Mouse (Mus musculus): ENCODE data around the gene B3gnt6.
"Not testable (repeated sequence)": the region's sequence is repeated elsewhere in the genome, so short reads cannot be mapped to it uniquely, and the experiment has no call there.

Gene B3gnt6

DNA sequence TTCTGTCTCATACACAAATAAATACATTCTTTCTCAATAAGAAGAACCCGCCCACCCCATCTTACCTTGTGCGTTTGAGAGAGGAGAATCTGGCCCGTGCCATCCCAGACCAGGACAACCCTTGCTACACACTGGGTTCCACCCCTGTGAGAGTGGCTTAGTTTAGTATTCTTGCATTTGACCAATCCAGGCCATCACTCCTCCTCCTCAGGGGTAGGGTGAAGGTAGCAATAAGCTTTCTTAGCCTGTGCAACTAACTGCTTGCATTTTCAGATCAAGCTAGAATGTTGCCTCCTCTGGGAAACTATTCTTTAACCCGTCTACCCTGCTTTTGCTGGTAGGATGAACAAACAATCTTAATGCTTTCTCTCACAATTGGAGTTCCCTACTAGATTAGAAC is at the start of gene B3gnt6:
Gene B3gnt6, minus strand, starts transcription at position 101 of the 400 bp plus-strand sequence.
- no peak for DNase-seq (ENCODE audit: low spot score)

DNA sequence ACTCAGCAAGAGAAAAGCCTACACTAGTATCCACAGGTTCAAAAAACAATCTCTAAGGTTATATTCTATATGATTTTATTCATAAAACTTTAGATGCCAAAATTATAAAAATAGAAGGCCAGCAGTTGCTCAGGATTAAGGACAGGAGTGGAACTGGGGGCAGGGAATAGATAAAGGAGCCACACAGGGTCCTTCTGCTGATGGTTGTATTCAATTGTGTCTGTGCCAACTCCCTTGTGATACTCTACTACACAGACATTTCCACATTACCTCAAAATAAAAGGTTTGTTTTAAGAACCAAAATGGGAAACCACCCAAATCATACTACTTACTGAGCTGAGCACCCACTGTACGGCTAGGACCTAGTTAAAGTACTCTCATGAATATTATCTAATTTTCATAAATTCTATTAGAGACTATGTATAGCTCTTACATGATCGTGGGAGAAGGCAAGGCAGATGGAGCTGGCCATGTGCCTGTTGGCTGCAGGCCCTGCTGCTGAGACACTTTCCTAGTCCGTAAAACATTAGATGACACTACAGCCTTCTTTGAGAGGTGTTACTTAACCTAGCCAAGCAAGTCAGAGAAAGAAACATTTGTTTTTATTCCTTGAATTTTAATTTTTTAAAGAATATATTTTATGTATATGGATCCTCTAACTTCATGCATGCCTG is 37.5 kb upstream of the B3gnt6 start:
- DNase-seq (ENCODE audit: low spot score) = peak; percentile 9

DNA sequence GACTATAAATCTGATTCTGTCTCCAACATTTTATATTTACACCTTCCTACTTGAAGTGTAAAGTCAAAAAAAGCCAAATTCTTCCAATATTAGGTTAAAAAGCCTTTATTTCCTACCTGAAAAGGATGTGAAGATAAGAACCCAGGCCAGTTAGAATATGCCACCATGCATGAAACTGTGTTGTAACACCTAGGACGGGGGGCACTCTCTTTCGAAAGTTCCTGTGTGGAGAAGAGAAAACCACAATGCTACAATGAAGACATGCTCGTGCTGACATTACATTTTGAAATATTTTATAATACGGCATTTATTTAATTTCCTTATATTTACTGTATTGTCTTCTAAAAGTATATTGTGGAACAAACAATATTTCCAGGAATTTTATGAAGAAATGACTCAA is 24.5 kb upstream of the B3gnt6 start:
- DNase-seq (ENCODE audit: low spot score) = no peak

DNA sequence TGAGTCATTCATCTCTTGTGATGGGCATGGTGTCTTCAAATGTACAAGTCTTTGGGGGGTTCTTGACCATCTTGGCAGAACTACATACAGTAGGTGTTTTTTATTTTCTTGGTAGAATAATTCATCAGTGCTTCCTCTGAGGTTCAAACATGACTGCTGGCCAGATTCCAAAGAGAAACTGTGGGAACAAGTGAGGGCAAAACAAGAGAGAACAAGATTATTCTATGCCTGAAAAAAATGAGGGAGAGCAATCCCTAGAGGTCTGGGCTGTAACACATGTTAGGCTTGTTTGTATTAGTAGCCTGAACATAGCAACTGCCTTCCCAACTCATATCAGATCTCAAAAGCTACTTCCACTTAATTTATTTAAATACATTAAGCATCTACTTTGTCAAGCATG is 17.4 kb upstream of the B3gnt6 start:
- peak; percentile 52 for DNase-seq (ENCODE audit: low spot score)

DNA sequence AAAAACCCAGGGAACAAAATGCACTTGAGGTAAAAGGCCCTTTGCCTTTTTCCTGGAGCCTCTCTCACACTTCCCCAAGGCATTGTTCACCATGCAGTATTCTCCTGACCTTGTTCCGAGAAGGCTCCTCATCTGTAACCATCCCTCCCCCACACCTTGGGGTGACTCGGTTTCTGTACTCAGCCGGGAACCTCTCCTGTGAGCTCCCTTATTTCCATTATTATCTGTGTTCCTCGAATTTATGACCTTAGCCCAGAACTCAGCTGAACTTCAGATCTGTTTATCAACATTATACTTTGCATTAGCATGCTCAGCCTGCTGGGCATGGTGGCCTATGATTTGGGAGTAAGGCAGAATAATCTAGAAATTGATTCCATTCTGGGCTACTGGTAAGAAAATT is 3.7 kb upstream of the B3gnt6 start:
- no peak for DNase-seq (ENCODE audit: low spot score)

DNA sequence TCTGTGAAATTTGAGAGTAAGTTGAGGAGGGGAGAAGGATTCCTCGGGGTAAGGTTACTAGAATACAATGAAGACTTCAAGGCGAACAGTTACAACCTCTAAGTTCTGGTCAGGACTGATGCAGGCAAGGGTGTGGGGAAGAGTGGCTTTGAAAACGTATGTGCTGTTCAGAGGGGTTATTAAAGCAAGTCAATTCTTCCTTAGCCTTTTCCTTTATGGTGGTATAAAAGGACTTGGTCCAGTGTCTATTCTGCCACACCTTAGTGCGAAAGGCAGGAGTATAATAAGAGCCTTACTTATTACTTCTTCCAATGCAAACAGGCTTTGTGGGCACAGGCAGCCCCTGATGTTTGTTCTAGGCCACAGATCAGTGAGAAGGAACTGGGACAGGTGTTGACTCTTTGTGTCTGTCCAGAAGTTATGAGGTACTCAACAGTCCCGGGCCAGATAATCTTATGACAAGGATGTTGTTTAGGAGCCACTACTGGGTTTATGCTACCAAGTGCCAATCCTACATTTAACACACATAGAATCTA is 2.3 kb upstream of the B3gnt6 start:
- DNase-seq (ENCODE audit: low spot score) = no peak

DNA sequence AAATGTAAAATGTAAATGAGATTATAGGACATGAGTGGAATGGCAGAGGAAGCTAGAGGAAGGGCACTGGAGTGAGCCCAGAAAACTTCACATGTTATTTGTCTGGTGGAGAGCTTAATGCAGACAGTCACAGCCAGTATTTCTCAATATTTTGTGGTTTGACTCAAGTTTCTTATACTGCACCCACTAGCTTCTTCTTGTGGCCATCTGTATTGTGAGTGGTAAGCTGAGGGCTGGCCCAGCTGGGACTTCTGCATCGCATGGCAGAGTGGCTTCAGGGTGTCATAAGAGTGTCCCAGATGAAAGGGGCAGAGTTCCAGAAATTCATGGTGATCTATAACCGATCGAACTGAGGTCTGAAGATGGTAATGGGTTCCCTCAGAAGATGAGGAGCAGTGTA is 1.1 kb upstream of the B3gnt6 start:
- no peak for DNase-seq (ENCODE audit: low spot score)

DNA sequence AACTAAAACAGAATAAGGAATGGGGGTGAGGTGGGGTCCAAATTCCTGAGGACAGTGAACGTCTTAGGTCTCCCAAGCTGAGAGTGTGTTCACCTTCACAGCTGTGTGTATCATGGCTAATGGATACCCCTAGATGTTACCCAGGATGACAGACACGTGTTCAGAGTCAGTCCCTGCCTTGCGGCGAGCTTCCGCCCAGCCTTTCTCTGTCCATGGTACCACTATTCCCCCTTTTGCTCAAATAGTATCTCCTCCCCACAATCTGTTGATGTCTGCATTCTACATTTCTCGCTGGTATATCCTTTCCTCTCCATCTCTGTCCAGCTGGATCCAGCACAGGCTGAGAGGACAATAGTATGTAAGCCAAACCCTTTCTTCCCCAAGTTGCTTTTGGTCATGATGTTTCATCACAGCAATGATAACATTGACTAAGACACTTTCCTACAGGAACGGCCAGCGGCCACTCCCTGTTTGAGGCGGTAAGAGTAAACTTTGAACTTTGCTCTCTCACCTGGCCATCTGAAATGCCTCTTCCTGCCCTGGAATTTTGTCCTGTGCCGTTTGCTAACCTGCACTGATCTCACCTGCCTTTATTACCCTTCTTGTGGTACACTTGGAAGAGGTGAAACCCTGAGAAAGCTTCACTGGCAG is 4.0 kb downstream of the B3gnt6 start:
- DNase-seq (ENCODE audit: low spot score) = no peak

DNA sequence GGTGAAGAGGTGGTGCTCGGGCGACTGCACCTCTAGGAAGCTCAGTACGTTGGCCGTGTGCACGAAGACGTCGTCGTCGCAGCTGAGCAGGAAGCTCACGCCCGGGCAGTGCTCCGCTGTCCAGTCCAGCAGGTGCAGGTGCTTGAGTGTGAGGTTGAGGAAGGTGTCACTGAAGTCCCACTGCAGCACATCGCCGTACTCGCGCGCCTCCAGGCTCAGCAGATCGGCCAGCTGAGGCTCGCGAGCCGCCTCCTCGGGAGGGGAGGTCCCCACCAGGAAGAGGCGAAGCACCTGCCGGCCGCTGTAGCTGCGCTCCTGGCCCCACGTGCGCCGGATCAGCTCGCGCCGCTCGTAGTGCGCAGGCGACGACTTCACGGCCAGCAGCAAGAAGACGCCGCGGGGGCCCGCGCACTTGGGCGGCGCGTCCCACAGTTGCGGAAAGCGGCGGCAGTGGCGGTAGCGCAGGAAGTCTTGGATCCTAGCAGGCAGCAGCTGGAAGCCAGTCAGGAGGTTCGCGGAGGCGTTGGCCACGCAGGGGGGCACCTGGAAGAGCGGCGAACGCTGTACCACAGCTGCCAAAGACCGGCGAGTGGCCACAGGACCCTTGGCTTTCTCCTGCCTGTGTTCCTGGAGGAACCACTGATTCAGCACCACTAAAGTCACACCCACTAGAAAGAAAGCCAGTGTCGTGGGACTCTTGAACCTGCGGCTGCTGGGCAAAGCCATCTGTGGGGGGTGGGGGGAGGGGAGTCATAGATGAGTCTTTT is 5.1 kb downstream of the B3gnt6 start:
- peak; percentile 50 for DNase-seq (ENCODE audit: low spot score)

DNA sequence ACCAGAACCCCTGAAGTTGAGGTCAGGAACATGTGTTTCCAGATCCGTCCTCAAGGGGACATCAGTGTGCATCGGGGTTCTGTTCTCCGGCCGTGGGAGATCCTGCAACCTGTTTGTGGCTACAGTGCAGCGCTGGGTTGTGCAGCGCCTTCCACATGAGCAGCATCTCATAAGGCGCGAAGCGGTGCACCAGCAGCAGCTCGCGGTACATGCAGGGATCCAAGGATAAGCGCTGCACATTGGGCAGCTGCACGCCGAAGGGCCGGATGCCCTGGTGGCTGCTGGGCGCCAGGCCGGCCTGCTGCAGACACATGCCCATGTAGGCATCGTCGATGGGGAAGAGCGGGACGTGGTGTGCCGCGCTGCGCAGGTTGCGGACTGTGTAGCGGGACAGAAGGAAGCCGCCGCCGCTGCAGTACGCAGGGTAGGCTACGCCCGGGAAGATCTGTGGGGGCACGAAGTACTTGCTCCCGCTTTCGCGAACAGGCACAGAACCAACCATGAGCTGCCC is 5.7 kb downstream of the B3gnt6 start:
- DNase-seq (ENCODE audit: low spot score) = peak; percentile 61

DNA sequence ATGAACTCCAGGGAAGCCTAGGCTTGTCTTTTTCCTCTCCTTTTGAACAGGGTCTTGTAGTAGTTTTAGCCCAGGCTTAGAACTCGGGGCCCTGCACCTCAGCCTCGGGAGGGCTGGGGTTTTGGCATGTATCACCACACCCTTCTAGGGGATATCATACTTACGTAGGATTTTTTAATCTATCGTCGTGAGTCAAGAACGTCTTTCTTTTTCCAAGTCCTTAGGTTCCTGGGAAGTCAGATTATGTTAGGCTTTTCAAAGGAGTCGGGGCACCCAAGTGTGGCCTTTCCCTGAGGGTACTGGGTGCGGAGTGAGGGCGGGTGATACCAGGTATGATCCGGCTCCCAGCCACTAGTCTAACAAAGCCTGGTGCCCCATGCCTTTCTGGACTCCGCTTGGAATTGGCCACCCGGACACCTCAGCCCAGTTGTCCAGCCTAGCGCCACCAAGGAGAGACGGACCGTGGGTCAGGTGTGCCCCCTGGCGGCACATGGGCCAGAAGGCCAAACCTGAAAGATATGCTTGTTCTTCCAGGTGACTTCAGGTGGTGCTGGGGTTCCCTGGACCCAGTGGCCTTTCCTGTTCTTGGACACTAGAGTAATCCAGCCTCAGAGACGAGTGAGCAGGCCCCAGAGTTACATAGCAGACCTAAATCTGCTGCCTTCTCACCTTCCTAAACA is 7.6 kb downstream of the B3gnt6 start:
- DNase-seq (ENCODE audit: low spot score) = no peak

DNA sequence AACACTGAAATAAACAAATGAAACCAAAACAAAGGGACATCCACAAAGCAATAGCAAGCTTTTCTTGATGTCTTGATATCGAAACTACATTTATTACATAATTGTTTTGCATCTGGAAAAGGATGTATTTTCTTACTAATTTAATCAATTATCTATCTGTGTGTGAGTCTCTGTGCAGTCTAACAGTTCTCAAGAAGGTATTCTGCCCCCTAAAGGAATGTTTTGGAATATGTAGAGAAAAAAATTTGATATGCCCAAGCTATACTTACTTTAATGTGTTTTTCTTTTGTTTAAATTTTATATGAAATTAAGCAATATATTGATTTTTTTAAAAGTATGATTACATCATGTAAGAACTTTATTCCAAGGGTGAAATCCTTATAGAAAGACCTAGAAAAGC is 8.7 kb downstream of the B3gnt6 start:
- DNase-seq (ENCODE audit: low spot score) = peak; percentile 51

DNA sequence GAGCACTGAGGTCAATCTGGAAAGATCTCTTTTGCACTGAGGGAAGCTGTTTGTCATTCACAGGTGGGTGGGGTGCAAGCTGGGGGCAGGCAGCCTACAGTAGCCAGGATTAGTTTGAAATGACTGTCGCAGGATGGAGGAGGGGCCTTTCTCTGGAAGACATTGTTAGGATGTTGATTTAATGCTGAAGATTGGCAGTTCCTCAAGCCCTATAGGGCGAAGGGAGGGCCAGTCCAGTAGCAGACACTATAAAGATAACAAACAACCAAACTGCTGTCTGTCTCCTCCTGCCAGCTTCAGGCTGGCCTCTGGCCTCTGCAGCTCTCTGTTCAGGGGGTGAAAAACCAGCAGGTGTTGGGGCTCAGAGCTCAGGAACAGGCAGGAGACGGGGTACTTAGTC is 9.5 kb downstream of the B3gnt6 start:
- DNase-seq (ENCODE audit: low spot score) = no peak

DNA sequence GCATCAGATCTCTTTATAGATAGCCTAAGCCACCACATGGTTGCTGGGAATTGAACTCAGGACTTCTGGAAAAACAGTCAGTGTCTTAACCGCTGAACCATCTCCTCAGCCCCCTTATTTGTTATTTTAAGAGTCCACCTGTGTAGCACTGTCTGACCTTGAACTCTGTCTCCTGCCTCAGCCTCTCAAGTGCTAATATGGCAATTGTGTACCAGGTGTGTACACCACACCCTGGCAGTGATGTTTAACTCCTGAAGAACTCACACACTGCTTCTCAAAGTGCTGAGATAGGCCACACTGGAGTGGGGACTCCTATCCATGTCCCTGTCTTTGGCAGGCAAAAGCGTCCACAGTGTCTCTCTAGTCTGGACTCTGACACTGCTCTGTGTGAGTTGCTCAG is 10.6 kb downstream of the B3gnt6 start:
- no peak for DNase-seq (ENCODE audit: low spot score)

DNA sequence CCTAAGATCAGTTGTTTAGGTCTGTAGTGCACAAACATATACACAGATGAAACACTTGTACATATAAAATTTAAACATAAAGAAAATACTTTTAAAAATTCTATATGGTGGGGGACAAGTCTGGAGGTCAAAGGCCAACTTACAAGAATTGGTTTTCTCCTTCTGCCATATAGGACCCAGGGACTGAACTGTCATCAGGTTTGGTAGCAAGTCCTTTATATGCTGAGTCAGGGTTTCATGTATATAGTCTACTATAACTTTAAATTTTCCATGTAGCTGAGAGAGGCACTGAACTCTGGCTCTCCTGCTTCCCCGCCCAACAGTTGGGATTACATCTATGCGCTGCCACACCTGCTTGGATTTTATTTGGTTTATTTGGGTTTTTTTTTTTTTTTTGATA is 11.0 kb downstream of the B3gnt6 start:
- no peak for DNase-seq (ENCODE audit: low spot score)

DNA sequence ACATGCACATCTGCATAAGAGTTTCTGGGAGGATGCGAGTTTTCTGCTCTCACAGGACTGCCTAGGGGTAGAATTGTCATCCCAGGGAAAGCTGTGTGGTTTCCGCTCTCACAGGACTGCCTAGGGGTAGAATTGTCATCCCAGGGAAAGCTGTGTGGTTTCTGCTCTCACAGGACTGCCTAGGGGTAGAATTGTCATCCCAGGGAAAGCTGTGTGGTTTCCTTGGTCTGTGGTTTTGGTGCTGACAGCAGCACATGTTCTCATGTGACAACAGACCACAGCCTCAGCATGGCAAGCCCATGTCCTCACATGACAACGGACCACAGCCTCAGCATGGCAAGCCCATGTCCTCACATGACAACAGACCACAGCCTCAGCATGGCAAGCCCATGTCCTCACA is 11.9 kb downstream of the B3gnt6 start:
- DNase-seq (ENCODE audit: low spot score) = not testable (repeated sequence)

DNA sequence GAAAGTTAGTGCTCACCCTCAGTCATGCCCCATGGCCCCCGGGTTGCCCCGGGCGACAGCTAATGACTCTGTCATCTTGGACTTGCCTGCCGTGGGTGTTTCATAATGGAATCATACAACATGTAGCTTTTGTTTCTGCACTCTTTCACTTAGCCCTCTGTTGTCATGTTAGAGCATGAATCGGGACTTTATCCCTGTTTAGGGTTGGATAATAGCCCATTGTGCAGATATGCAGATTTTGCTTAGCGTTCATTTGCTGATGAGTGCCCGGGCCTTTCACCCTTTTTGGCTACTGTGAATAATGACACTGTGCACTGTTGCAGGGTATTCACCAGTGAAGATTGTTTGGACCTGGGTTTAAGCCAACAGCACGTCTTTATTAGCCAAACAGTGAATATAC is 12.6 kb downstream of the B3gnt6 start:
- DNase-seq (ENCODE audit: low spot score) = no peak

DNA sequence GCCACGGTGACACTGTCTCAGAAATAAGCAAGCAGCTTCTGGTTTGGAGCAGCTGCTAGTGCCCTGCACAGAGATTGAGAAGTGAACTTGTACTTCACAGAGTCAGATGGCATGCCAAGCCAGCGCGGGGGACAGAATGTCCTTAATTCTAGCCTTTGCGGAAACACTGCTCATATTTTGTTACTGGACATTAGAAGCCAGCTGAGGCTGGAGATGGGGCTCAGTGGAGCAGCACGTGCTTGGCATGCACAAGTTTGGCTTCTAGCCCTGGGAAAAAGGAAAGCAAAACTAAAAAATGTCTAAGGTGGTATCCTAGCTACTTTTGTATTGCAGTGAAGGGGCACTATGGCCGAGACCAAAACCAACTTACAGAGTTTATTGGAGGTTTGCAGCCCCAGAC is 14.0 kb downstream of the B3gnt6 start:
- DNase-seq (ENCODE audit: low spot score) = no peak

DNA sequence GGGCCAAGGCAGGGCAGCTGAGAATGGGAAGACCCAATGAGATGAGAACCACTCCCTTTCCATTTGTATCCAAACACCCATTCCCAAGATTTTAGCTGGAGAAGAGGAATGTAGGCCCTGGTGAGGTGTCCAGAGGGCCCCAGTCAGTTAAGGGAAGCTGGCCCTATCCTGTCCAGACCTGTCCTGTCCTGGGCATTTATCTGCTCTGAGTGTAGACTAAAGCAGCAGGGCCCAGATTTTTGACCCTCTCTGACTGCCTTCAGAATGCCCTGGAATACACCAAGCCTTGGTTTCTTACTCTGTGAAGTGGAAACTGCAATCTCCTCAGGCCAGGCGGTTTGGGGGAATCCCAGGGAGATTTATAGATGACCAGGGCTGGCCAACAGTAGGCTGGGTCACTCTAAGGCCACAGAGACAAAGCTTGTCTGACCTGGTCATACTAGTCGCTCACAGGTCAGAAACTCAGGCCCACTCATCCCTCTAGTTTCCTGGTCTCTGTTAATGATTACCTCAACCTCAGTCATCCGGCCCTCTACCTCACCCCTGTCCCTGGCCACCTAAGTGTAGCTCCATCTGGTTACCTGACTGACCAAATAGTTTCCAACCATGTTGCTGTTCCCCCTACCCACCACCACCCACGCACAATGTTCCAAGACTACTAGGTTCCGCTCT is 20.6 kb downstream of the B3gnt6 start:
- no peak for DNase-seq (ENCODE audit: low spot score)

DNA sequence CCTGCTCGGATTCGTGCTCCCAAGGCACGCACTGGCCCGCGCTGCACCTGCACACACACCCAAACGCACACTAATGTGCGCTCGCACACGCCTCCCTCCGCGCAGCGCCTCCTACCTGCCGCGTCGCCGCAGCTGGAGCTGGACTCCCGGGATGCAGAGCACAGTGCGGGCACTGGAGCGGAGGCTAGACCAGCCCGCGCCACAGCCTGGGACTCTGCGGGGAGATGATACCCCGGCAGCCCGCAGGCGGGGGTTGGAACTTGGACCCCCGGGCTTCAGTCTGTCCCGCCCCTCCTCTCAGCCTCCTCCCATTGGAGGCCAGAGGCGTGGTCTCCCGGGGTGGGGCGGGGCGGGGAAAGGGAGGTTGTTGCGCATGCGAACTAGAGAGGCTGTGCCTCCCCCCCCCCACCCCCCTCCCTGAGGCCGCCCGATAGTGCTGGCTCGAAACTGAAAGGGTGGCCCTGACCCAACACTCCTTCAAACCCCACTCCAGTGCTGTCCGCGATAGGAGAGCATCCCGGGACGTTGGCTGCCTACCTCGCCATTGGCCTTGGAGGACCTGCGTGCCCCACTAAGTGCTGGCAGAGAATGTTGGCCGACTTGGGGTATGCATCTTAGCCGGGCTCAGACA is 21.2 kb downstream of the B3gnt6 start, which contains the start of gene Capn5:
Gene Capn5, minus strand, starts transcription at position 346 of the 631 bp plus-strand sequence.
- DNase-seq (ENCODE audit: low spot score) = peak; percentile 81

DNA sequence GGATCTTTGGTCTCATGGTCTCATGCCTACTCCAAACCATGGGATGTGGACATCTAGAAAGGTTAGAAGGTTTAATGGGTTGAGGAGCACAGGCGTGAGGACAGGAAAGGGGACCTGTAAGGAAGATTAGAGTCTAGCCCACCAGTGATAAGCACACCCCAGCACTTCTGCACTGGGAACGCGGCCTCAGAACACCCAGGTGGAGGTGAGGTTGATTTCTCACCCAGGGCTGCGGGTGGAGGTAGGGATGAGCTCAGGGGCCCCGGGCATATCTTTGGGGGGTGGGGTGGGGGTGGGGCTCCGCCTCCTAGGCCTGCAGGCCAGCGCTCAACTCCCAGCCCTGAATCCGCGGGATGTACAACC is 21.7 kb downstream of the B3gnt6 start:
- DNase-seq (ENCODE audit: low spot score) = no peak
